Mouse (Mus musculus) ES-CJ7 (cell line): ENCODE measurements at regions not wholly inside any gene's neighbourhood (a gene's known extent, or its start where the extent isn't known, plus 50 kb on each side); places are given as distances from the start of the nearest gene placed in this dataset.

ENCODE experiments used
- DNase-seq: peaks from one replicate; pipeline ENCODE4 v3.0.0; 2011; ENCODE audit warnings: low read depth, low spot score

- no peak for DNase-seq
These were observed 86.4 kb upstream of the Ccn6 start for GRCm38 (mm10) chr10:39250039-39250438.

- no peak for DNase-seq
These were observed 84.9 kb upstream of the Ccn6 start for GRCm38 (mm10) chr10:39248486-39248885.

GRCm38 (mm10) chr10:39246984-39247383 lies 83.4 kb upstream of the Ccn6 start:
- no peak for DNase-seq

GRCm38 (mm10) chr10:39245141-39245540 lies 81.5 kb upstream of the Ccn6 start:
- DNase-seq, result no peak

- no peak for DNase-seq
These were observed 80.5 kb upstream of the Ccn6 start for GRCm38 (mm10) chr10:39244061-39244460.

- DNase-seq, result no peak
These were observed 78.8 kb upstream of the Ccn6 start for GRCm38 (mm10) chr10:39242398-39242797.

- DNase-seq, result no peak
These were observed 78.3 kb upstream of the Ccn6 start for GRCm38 (mm10) chr10:39241922-39242321.

- no peak for DNase-seq
These were observed 77.9 kb upstream of the Ccn6 start for GRCm38 (mm10) chr10:39241486-39241885.

- no peak for DNase-seq
These were observed 77.4 kb upstream of the Ccn6 start for GRCm38 (mm10) chr10:39240966-39241365.

- no peak for DNase-seq
These were observed 76.7 kb upstream of the Ccn6 start for GRCm38 (mm10) chr10:39240178-39240791.

- peak; percentile 91 for DNase-seq
These were observed 76.0 kb upstream of the Ccn6 start for GRCm38 (mm10) chr10:39239498-39240177.

- no peak for DNase-seq
These were observed 75.0 kb upstream of the Ccn6 start for GRCm38 (mm10) chr10:39238596-39238995.

- no peak for DNase-seq
These were observed 74.0 kb upstream of the Ccn6 start for GRCm38 (mm10) chr10:39237549-39237948.

GRCm38 (mm10) chr10:39233926-39234450 lies 70.4 kb upstream of the Ccn6 start:
- DNase-seq, result no peak

- peak; percentile 51 for DNase-seq
These were observed 69.6 kb upstream of the Ccn6 start for GRCm38 (mm10) chr10:39233191-39233590.

- DNase-seq, result peak; percentile 68
These were observed 67.2 kb upstream of the Ccn6 start for GRCm38 (mm10) chr10:39230634-39231410.

- DNase-seq, result no peak
These were observed 65.6 kb upstream of the Ccn6 start for GRCm38 (mm10) chr10:39229233-39229632.

GRCm38 (mm10) chr10:39228027-39228426 lies 64.4 kb upstream of the Ccn6 start:
- no peak for DNase-seq

- peak; percentile 47 for DNase-seq
These were observed 63.9 kb upstream of the Ccn6 start for GRCm38 (mm10) chr10:39227499-39227942.

GRCm38 (mm10) chr10:39226518-39226917 lies 62.9 kb upstream of the Ccn6 start:
- DNase-seq, result no peak

GRCm38 (mm10) chr10:39224449-39225094 lies 61.0 kb upstream of the Ccn6 start:
- DNase-seq, result peak; percentile 89

- no peak for DNase-seq
These were observed 57.4 kb upstream of the Ccn6 start for GRCm38 (mm10) chr10:39221028-39221427.
